Mouse (Mus musculus) midbrain, embryonic 11.5 days (tissue): Measurements from ENCODE around the gene Zfp202. TPM values are rescaled to one million over a fixed set of nuclear protein-coding genes. Genes with fewer than 3 reads are reported as not detected.

Experiments
- ATAC-seq: fragments of 200-750 bp; cut with Nextera tagmentation; 2 replicates; pipeline ENCODE4 v1.8.0; 2017; ENCODE audit warnings: moderate TSS enrichment, moderate library complexity; ENCODE audit not compliant: low FRiP score
- DNase-seq: peaks from one replicate; pipeline ENCODE4 v3.0.0; 2015; ENCODE audit warnings: low spot score; ENCODE audit errors: missing footprints
- H3K27ac ChIP-seq: fragments of 300-500 bp; sonication (generic); 2 replicates; pipeline ENCODE4 v1.5.1; 2014; ENCODE audit warnings: low read depth, low read length
- H3K27me3 ChIP-seq: fragments of 300-500 bp; sonication (generic); 2 replicates; pipeline ENCODE4 v1.6.1; 2014; ENCODE audit warnings: mild to moderate bottlenecking, low read length, moderate library complexity, mixed read lengths; ENCODE audit not compliant: control insufficient read depth, insufficient read depth
- H3K36me3 ChIP-seq: fragments of 300-500 bp; sonication (generic); 2 replicates; pipeline ENCODE4 v1.6.1; 2014; ENCODE audit warnings: mild to moderate bottlenecking, low read length, moderate library complexity, mixed read lengths; ENCODE audit not compliant: control insufficient read depth, insufficient read depth
- H3K4me1 ChIP-seq: fragments of 300-500 bp; sonication (generic); 2 replicates; pipeline ENCODE4 v1.6.1; 2014; ENCODE audit warnings: low read length; ENCODE audit not compliant: control insufficient read depth, insufficient read depth
- H3K4me2 ChIP-seq: fragments of 300-500 bp; sonication (generic); 2 replicates; pipeline ENCODE4 v1.6.1; 2014; ENCODE audit warnings: mild to moderate bottlenecking, moderate library complexity
- H3K4me3 ChIP-seq: fragments of 300-500 bp; sonication (generic); 2 replicates; pipeline ENCODE4 v1.5.1; 2014; ENCODE audit warnings: low read depth, low read length
- H3K9ac ChIP-seq: fragments of 300-500 bp; sonication (generic); 2 replicates; pipeline ENCODE4 v1.6.1; 2014; ENCODE audit warnings: low read length
- H3K9me3 ChIP-seq: fragments of 300-500 bp; sonication (generic); 2 replicates; pipeline ENCODE4 v1.6.1; 2016; ENCODE audit warnings: low read length; ENCODE audit not compliant: control insufficient read depth
- WGBS: fragments of 180-500 bp; shearing (Covaris S2); extraction: QIAGEN DNeasy Blood & Tissue Kit; methylation state at CpG from one replicate; pipeline ENCODE4 v1.1.7; 2014; 5-methylcytosine and 5-hydroxymethylcytosine counted together
- polyA plus RNA-seq: library from polyadenylated mRNA; unstranded; fragments of >200 nt; fragmentation: Nextera tagmentation; extraction: Ambion mirVana; gene quantifications from 2 replicates; pipeline ENCODE4 v1.2.1, GENCODE M21; 2014

Zfp202 gene
- polyA plus RNA-seq, 1 experiment from 2014 or later = 7.3 TPM

DNA sequence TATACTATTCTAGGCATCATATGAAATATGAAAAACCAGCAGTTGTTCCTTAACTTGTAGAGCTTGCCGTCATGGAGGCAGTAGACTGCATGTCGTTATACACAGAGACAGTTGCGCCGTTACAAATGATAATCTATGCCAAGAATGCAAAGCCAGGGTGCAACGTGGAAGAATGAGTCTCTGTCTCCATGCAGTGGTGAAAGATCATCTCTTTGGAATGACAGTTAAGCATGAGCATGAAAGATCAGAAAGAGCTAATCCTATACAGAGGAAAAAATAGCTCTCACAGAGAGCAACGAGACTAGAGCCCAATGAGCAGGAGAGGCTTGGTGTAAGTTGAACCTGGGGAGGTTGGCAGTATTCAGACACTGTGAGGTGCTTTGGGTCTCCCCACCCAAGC is 54.6 kb downstream of the Zfp202 start:
- 80% methylated on average over 6 of the region's 6 CpGs for WGBS
- H3K27me3 ChIP-seq = no peaks in the 10 kb centered on the region
- H3K4me3 ChIP-seq = no peak overlapping the region
- ATAC-seq (no peak), DNase-seq (peak; percentile 69)
- H3K9ac ChIP-seq = no peak overlapping the region
- no peak overlapping the region for H3K4me2 ChIP-seq
- H3K27ac ChIP-seq = no peak overlapping the region
- H3K9me3 ChIP-seq = no peaks in the 10 kb centered on the region
- H3K36me3 ChIP-seq = no peaks in the 10 kb centered on the region
- peaks cover 7% of the 10 kb centered on the region for H3K4me1 ChIP-seq

DNA sequence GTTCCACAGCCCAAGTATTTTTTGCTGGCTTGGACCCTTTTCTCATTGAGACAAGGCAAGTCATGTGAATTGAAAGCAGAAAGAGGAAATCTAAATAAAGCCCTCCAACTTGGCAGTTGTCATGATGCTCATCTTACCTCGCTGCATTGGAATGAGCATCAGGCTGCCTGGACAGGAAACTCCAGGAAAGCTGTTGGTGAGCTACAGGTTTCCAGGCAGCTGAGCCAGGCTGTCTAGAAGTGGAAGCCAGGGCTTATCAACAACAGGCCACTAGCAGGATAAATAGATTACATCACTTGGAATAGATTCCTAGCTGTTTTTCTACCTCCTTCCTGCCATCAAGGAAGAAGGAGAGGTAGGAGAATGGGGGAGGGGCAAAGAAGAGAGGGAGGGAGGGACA is 57.0 kb downstream of the Zfp202 start:
- no peak for DNase-seq
- no peak for ATAC-seq
- 73% methylated on average over 1 of the region's 1 CpGs for WGBS

DNA sequence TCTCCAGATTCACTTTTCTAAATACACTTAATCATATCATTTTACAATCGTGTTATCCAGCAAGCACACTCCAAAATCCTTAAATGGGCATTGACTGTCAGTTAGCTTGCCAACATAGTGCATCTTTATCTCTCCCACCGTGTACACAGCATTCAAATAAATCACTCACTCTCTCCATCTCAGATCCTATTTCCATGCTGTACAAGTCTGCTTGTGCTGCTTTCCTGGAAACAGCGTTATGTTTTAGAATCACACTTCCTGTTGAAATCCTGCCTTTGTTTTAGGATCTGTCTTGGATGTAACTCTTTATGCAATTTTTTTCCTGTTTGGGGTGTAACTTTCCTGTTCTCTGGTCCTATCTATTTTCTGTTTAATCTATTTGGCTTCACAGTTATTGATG is 60.3 kb downstream of the Zfp202 start:
- WGBS = 78% methylated on average over 3 of the region's 3 CpGs

More for the DNA sequence above, 57.0 kb downstream of the Zfp202 start:
- Histone ChIP-seq H3K27ac (no peak overlapping the region), H3K4me1 (no peaks in the 10 kb centered on the region), H3K9ac (no peak overlapping the region), H3K4me3 (no peak overlapping the region), H3K36me3 (no peaks in the 10 kb centered on the region), H3K27me3 (no peaks in the 10 kb centered on the region), H3K4me2 (no peak overlapping the region), H3K9me3 (no peaks in the 10 kb centered on the region)

More for the DNA sequence above, 60.3 kb downstream of the Zfp202 start:
- Histone ChIP-seq H3K36me3 (no peaks in the 10 kb centered on the region), H3K4me2 (no peak overlapping the region), H3K9ac (no peak overlapping the region), H3K4me3 (no peak overlapping the region), H3K9me3 (no peaks in the 10 kb centered on the region), H3K4me1 (no peaks in the 10 kb centered on the region), H3K27ac (no peak overlapping the region), H3K27me3 (no peaks in the 10 kb centered on the region)
- no peak for DNase-seq
- ATAC-seq = no peak

Other genes with a start within 250 kb of the Zfp202 start
- gene Olfr975, start 240.3 kb upstream of the Zfp202 start, polyA plus RNA-seq = not detected in 2 replicates
- not detected in 2 replicates for gene Olfr976, start 231.2 kb upstream of the Zfp202 start, polyA plus RNA-seq
- gene Olfr978, start 200.2 kb upstream of the Zfp202 start, polyA plus RNA-seq = not detected in 2 replicates
- gene Olfr979, start 188.9 kb upstream of the Zfp202 start, polyA plus RNA-seq = not detected in 2 replicates
- not detected in 2 replicates for gene Olfr980, start 182.7 kb upstream of the Zfp202 start, polyA plus RNA-seq
- not detected in 2 replicates for gene Olfr981, start 170.9 kb upstream of the Zfp202 start, polyA plus RNA-seq
- gene Olfr982, start 118.5 kb upstream of the Zfp202 start, polyA plus RNA-seq = not detected in 2 replicates
- not detected in 2 replicates for gene Olfr983, start 98.7 kb upstream of the Zfp202 start, polyA plus RNA-seq
- not detected in 2 replicates for gene Olfr984, start 78.1 kb upstream of the Zfp202 start, polyA plus RNA-seq
- not detected in 2 replicates for gene Olfr985, start 62.1 kb upstream of the Zfp202 start, polyA plus RNA-seq
- not detected in 2 replicates for gene Tmem225, start 44.2 kb upstream of the Zfp202 start, polyA plus RNA-seq
- gene Olfr986, start 11.4 kb upstream of the Zfp202 start, polyA plus RNA-seq = not detected in 2 replicates
- gene Scn3b, start 76.9 kb downstream of the Zfp202 start, polyA plus RNA-seq = 18.6 and 21.2 TPM in 2 replicates